Mouse (Mus musculus) megakaryocyte, embryonic 14.5 days (primary cell): ENCODE measurements at regions not wholly inside any gene's neighbourhood (a gene's known extent, or its start where the extent isn't known, plus 50 kb on each side); places are given as distances from the start of the nearest gene placed in this dataset.

Experiments
- FLI1 ChIP-seq: IDR thresholded peaks from 2 replicates; pipeline ENCODE4 v1.6.1; 2012; ENCODE audit warnings: low read length, inconsistent platforms, mixed read lengths
- GATA1 ChIP-seq: IDR thresholded peaks from 3 replicates; pipeline ENCODE4 v1.6.1; 2012; ENCODE audit warnings: mixed read lengths, low read length, inconsistent platforms, borderline replicate concordance

DNA sequence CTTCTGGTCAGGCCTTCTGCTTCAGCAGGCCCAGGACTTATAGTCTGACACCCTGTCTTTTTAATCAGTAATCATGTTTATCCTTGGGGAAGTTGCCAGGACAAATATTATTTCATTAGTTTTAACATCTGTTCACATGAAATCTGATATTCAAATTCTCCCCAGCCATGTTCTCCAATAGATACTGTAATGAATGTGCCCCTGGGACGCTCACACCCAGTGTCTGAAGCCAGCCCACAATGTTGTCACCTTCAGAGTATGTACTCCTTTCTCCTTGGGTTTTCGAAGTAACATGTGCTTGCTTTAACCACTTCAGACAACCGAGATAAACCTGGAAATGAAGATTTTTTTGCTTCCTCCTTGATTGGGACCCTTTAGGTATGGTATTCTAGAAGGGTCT lies 156.3 kb downstream of the Ackr3 start:
- TF ChIP-seq GATA1 = no peak
- no peak for TF ChIP-seq FLI1
